Mouse (Mus musculus) kidney, embryonic 16.5 days (tissue): Measurements from ENCODE around the gene Perp. TPM values are rescaled to one million over a fixed set of nuclear protein-coding genes. Genes with fewer than 3 reads are reported as not detected.

Source experiments
- ATAC-seq: fragments of 200-750 bp; cut with Nextera tagmentation; 2 replicates; pipeline ENCODE4 v1.8.0; 2017; ENCODE audit warnings: moderate TSS enrichment; ENCODE audit not compliant: low FRiP score, low TSS enrichment
- H3K27ac ChIP-seq: fragments of 300-500 bp; sonication (generic); 2 replicates; pipeline ENCODE4 v1.5.1; 2014; ENCODE audit warnings: low read length
- H3K27me3 ChIP-seq: fragments of 300-500 bp; sonication (generic); 2 replicates; pipeline ENCODE4 v1.6.1; 2014; ENCODE audit warnings: low read length, control low read depth, mixed read lengths; ENCODE audit not compliant: insufficient read depth
- H3K36me3 ChIP-seq: fragments of 300-500 bp; sonication (generic); 2 replicates; pipeline ENCODE4 v1.6.1; 2014; ENCODE audit warnings: low read length, control low read depth, mixed read lengths; ENCODE audit not compliant: insufficient read depth
- H3K4me1 ChIP-seq: fragments of 300-500 bp; sonication (generic); 2 replicates; pipeline ENCODE4 v1.6.1; 2014; ENCODE audit warnings: low read length, control low read depth, mixed read lengths; ENCODE audit not compliant: insufficient read depth
- H3K4me2 ChIP-seq: fragments of 300-500 bp; sonication (generic); replicated peaks from 2 replicates; pipeline ENCODE4 v1.6.1; 2014; ENCODE audit warnings: low read depth, low read length
- H3K4me3 ChIP-seq: fragments of 300-500 bp; sonication (generic); 2 replicates; pipeline ENCODE4 v1.5.1; 2014; ENCODE audit warnings: mild to moderate bottlenecking, low read length
- H3K9ac ChIP-seq: fragments of 300-500 bp; sonication (generic); replicated peaks from 2 replicates; pipeline ENCODE4 v1.6.1; 2014; ENCODE audit warnings: low read length
- H3K9me3 ChIP-seq: fragments of 300-500 bp; sonication (generic); 2 replicates; pipeline ENCODE4 v1.6.1; 2016; ENCODE audit warnings: low read length, control low read depth
- WGBS: fragments of 180-500 bp; shearing (Covaris S2); extraction: QIAGEN DNeasy Blood & Tissue Kit; methylation state at CpG from one replicate; pipeline ENCODE4 v1.1.7; 2014; 5-methylcytosine and 5-hydroxymethylcytosine counted together
- polyA plus RNA-seq: library from polyadenylated mRNA; unstranded; fragments of >200 nt; fragmentation: Nextera tagmentation; extraction: Ambion mirVana; gene quantifications from 2 replicates; pipeline ENCODE4 v1.2.1, GENCODE M21; 2015

Gene Perp
- polyA plus RNA-seq, 1 experiment from 2014 or later, result 21.8 TPM

GRCm38 (mm10) chr10:18882190-18882589 lies 37.4 kb downstream of the Perp start:
- ATAC-seq, result no peak
- Histone ChIP-seq H3K9me3 (no peaks in the 10 kb centered on the region), H3K4me2 (no peak overlapping the region), H3K4me3 (no peak overlapping the region), H3K4me1 (no peaks in the 10 kb centered on the region), H3K27me3 (no peaks in the 10 kb centered on the region), H3K9ac (no peak overlapping the region), H3K27ac (no peak overlapping the region), H3K36me3 (no peaks in the 10 kb centered on the region)
- WGBS, result 73% methylated on average over 1 of the region's 1 CpGs

DNA sequence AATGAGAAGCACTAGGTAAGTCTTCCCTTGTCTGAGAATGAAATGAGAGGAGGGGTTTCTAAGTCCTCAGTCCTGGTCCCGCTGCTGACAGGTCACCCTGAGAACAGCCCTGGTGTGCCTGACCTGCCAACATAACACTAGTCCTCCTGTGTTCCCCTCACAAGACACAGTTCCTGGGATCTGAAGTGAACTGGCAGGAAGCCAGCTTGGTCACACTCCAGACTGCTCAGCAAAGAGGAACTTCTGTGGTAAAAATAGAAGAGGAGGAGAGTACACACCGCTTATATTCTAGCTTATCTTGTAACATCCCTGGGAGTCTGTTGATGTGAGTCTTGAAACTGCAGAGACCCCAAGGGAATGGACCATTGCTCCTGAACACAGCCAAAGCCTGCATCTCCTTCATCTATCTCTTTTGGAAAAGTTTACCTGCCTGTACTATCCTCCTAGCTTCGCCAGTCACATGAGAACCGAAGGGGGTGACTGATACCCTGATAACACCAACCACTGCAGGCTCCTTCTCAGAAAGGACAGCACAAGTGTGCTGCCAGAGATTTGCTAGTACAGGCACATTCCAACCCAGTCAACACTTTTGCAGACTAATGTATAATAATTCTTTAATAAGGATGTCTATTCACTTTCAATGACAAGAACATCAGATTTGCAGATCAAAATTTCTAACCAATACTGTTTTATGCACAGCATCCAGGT lies 42.3 kb downstream of the Perp start:
- no peak for ATAC-seq
- no peaks in the 10 kb centered on the region for H3K4me1 ChIP-seq
- 70% methylated on average over 4 of the region's 4 CpGs for WGBS

DNA sequence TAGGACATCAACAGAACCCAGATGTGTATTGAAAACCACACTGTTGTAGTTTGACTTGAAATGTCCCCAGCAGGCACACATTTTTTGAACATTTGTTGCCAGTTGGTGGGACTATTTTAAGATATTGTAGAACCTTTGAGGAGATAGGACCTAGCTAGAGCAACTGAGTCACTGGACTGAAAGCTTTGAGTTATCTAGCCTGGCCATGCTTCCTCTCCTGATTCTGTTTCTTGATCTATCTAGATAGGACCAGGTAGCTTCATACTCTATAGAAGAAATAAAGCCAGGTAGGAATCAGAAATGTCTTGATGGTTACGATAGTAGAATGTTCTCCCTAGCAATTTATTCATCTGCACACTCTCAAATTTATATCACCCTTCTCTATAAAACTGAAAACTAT lies 43.9 kb downstream of the Perp start:
- Histone ChIP-seq H3K4me1 (no peaks in the 10 kb centered on the region), H3K27me3 (no peaks in the 10 kb centered on the region), H3K9ac (no peak overlapping the region), H3K9me3 (no peaks in the 10 kb centered on the region), H3K4me3 (no peak overlapping the region), H3K4me2 (no peak overlapping the region), H3K36me3 (no peaks in the 10 kb centered on the region), H3K27ac (no peak overlapping the region)
- 95% methylated on average over 1 of the region's 1 CpGs for WGBS
- no peak for ATAC-seq

More for the DNA sequence above, 42.3 kb downstream of the Perp start:
- Histone ChIP-seq H3K9ac (no peak overlapping the region), H3K27me3 (no peaks in the 10 kb centered on the region), H3K36me3 (no peaks in the 10 kb centered on the region), H3K9me3 (no peaks in the 10 kb centered on the region), H3K27ac (no peak overlapping the region), H3K4me2 (no peak overlapping the region), H3K4me3 (no peak overlapping the region)

- no peaks in the 10 kb centered on the region for H3K9me3 ChIP-seq
- WGBS, result 78% methylated on average over 1 of the region's 1 CpGs
- H3K4me3 ChIP-seq, result no peak overlapping the region
- no peaks in the 10 kb centered on the region for H3K27me3 ChIP-seq
- no peaks in the 10 kb centered on the region for H3K36me3 ChIP-seq
- H3K4me2 ChIP-seq, result no peak overlapping the region
- H3K27ac ChIP-seq, result no peak overlapping the region
- ATAC-seq, result no peak
- no peak overlapping the region for H3K9ac ChIP-seq
- H3K4me1 ChIP-seq, result no peaks in the 10 kb centered on the region
Observed at GRCm38 (mm10) chr10:18889255-18889654, 44.4 kb downstream of the Perp start.

GRCm38 (mm10) chr10:18891110-18891509 lies 46.3 kb downstream of the Perp start:
- no peaks in the 10 kb centered on the region for H3K9me3 ChIP-seq
- no peak for ATAC-seq
- H3K36me3 ChIP-seq, result no peaks in the 10 kb centered on the region
- no peak overlapping the region for H3K9ac ChIP-seq
- H3K4me1 ChIP-seq, result no peaks in the 10 kb centered on the region
- H3K4me2 ChIP-seq, result no peak overlapping the region
- H3K27ac ChIP-seq, result no peak overlapping the region
- H3K4me3 ChIP-seq, result no peak overlapping the region
- H3K27me3 ChIP-seq, result no peaks in the 10 kb centered on the region

- Histone ChIP-seq H3K4me3 (no peak overlapping the region), H3K9ac (no peak overlapping the region), H3K9me3 (no peaks in the 10 kb centered on the region), H3K4me2 (no peak overlapping the region), H3K27ac (no peak overlapping the region), H3K4me1 (no peaks in the 10 kb centered on the region), H3K36me3 (no peaks in the 10 kb centered on the region), H3K27me3 (no peaks in the 10 kb centered on the region)
- 80% methylated on average over 1 of the region's 1 CpGs for WGBS
- no peak for ATAC-seq
Observed at GRCm38 (mm10) chr10:18892102-18892501, 47.3 kb downstream of the Perp start.

GRCm38 (mm10) chr10:18894259-18895166 lies 49.7 kb downstream of the Perp start:
- Histone ChIP-seq H3K4me3 (no peak overlapping the region), H3K4me1 (no peaks in the 10 kb centered on the region), H3K9me3 (no peaks in the 10 kb centered on the region), H3K27ac (no peak overlapping the region), H3K27me3 (no peaks in the 10 kb centered on the region), H3K36me3 (no peaks in the 10 kb centered on the region), H3K4me2 (no peak overlapping the region), H3K9ac (no peak overlapping the region)
- 51% methylated on average over 6 of the region's 6 CpGs for WGBS
- no peak for ATAC-seq

DNA sequence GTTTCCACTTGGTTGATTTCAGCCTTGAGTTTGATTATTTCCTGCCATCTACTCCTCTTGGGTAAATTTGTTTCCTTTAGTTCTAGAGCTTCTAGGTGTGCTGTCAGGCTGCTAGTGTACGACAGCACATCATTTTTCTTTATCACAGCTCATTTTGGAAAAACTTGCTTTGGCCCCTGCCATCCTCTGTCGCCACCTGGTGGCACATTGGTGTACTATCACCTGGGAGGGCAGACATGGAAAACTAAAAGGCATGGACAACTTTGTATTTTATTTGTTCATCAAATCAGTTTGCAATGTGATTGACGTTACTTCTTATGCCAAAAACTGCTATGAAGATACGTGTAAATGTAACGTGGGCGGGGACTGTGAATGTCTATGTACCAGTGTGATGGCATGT lies 59.3 kb downstream of the Perp start:
- no peak overlapping the region for H3K4me2 ChIP-seq
- H3K36me3 ChIP-seq, result no peaks in the 10 kb centered on the region
- no peaks in the 10 kb centered on the region for H3K27me3 ChIP-seq
- no peak for ATAC-seq
- no peaks in the 10 kb centered on the region for H3K4me1 ChIP-seq
- no peaks in the 10 kb centered on the region for H3K9me3 ChIP-seq
- WGBS, result 20% methylated on average over 6 of the region's 6 CpGs
- H3K27ac ChIP-seq, result no peak overlapping the region
- no peak overlapping the region for H3K9ac ChIP-seq
- no peak overlapping the region for H3K4me3 ChIP-seq
